Mouse (Mus musculus) hindbrain, embryonic 14.5 days (tissue): ENCODE measurements around the gene Hmcn1. TPM values are rescaled to one million over a fixed set of nuclear protein-coding genes. Genes with fewer than 3 reads are reported as not detected.

Experiments
- ATAC-seq: fragments of 200-750 bp; cut with Nextera tagmentation; 2 replicates; pipeline ENCODE4 v1.8.0; 2017; ENCODE audit warnings: moderate number of reproducible peaks, mild to moderate bottlenecking, moderate TSS enrichment, moderate library complexity; ENCODE audit not compliant: low FRiP score
- DNase-seq: peaks from one replicate; pipeline ENCODE4 v3.0.0-alpha.2; 2015; ENCODE audit warnings: low spot score
- H3K27ac ChIP-seq: fragments of 300-500 bp; sonication (generic); 2 replicates; pipeline ENCODE4 v1.5.1; 2014; ENCODE audit warnings: mild to moderate bottlenecking, moderate library complexity
- H3K27me3 ChIP-seq: fragments of 300-500 bp; sonication (generic); 2 replicates; pipeline ENCODE4 v1.6.1; 2014; ENCODE audit warnings: mild to moderate bottlenecking, low read length, mixed read lengths; ENCODE audit not compliant: control insufficient read depth, insufficient read depth
- H3K36me3 ChIP-seq: fragments of 300-500 bp; sonication (generic); replicated peaks from 2 replicates; pipeline ENCODE4 v1.6.1; 2014; ENCODE audit not compliant: control insufficient read depth, insufficient read depth
- H3K4me1 ChIP-seq: fragments of 300-500 bp; sonication (generic); replicated peaks from 2 replicates; pipeline ENCODE4 v1.6.1; 2014; ENCODE audit warnings: antibody characterized with exemption, low read length, mixed read lengths; ENCODE audit not compliant: control insufficient read depth, insufficient read depth
- H3K4me2 ChIP-seq: fragments of 300-500 bp; sonication (generic); replicated peaks from 2 replicates; pipeline ENCODE4 v1.6.1; 2014; ENCODE audit warnings: mild to moderate bottlenecking, moderate library complexity
- H3K4me3 ChIP-seq: fragments of 300-500 bp; sonication (generic); replicated peaks from 2 replicates; pipeline ENCODE4 v1.5.1; 2014; ENCODE audit warnings: mild to moderate bottlenecking, low read length
- H3K9ac ChIP-seq: fragments of 300-500 bp; sonication (generic); 2 replicates; pipeline ENCODE4 v1.6.1; 2014
- H3K9me3 ChIP-seq: fragments of 300-500 bp; sonication (generic); 2 replicates; pipeline ENCODE4 v1.6.1; 2016; ENCODE audit warnings: low read length; ENCODE audit not compliant: control insufficient read depth
- WGBS: fragments of 180-500 bp; shearing (Covaris S2); extraction: QIAGEN DNeasy Blood & Tissue Kit; methylation state at CpG from one replicate; pipeline ENCODE4 v1.1.7; 2014; 5-methylcytosine and 5-hydroxymethylcytosine counted together
- polyA plus RNA-seq: library from polyadenylated mRNA; unstranded; fragments of >200 nt; fragmentation: Nextera tagmentation; extraction: Ambion mirVana; gene quantifications from 2 replicates; pipeline ENCODE4 v1.2.1, GENCODE M21; 2014

The Hmcn1 gene
- polyA plus RNA-seq, 1 experiment from 2014 or later: 2.2 TPM

GRCm38 (mm10) chr1:150779902-150780301 lies 213.3 kb downstream of the Hmcn1 start:
- Histone ChIP-seq H3K36me3 (no peaks in the 10 kb centered on the region), H3K9me3 (no peaks in the 10 kb centered on the region), H3K4me3 (no peak overlapping the region), H3K4me2 (no peak overlapping the region), H3K9ac (no peak overlapping the region), H3K4me1 (no peaks in the 10 kb centered on the region), H3K27ac (no peak overlapping the region), H3K27me3 (no peaks in the 10 kb centered on the region)
- ATAC-seq (no peak), DNase-seq (no peak)
- WGBS: 44% methylated on average over 2 of the region's 2 CpGs

GRCm38 (mm10) chr1:150776741-150777140 lies 216.5 kb downstream of the Hmcn1 start:
- no peaks in the 10 kb centered on the region for H3K27me3 ChIP-seq
- no peak overlapping the region for H3K4me2 ChIP-seq
- no peak for DNase-seq
- H3K36me3 ChIP-seq: no peaks in the 10 kb centered on the region
- ATAC-seq: no peak
- H3K27ac ChIP-seq: no peak overlapping the region
- no peak overlapping the region for H3K4me3 ChIP-seq
- no peak overlapping the region for H3K9ac ChIP-seq
- H3K4me1 ChIP-seq: no peaks in the 10 kb centered on the region
- H3K9me3 ChIP-seq: no peaks in the 10 kb centered on the region

- Histone ChIP-seq H3K9me3 (no peaks in the 10 kb centered on the region), H3K4me1 (no peaks in the 10 kb centered on the region), H3K27ac (no peak overlapping the region), H3K27me3 (no peaks in the 10 kb centered on the region), H3K36me3 (no peaks in the 10 kb centered on the region), H3K4me3 (no peak overlapping the region), H3K4me2 (no peak overlapping the region), H3K9ac (no peak overlapping the region)
- DNase-seq (no peak), ATAC-seq (no peak)
- 79% methylated on average over 2 of the region's 2 CpGs for WGBS
Observed at GRCm38 (mm10) chr1:150775742-150776141, 217.5 kb downstream of the Hmcn1 start.

- no peaks in the 10 kb centered on the region for H3K9me3 ChIP-seq
- no peaks in the 10 kb centered on the region for H3K27me3 ChIP-seq
- H3K4me3 ChIP-seq: no peak overlapping the region
- H3K9ac ChIP-seq: no peak overlapping the region
- H3K4me1 ChIP-seq: no peaks in the 10 kb centered on the region
- no peak for DNase-seq
- 87% methylated on average over 3 of the region's 3 CpGs for WGBS
- H3K4me2 ChIP-seq: no peak overlapping the region
- H3K36me3 ChIP-seq: no peaks in the 10 kb centered on the region
- no peak for ATAC-seq
- H3K27ac ChIP-seq: no peak overlapping the region
Observed at GRCm38 (mm10) chr1:150772958-150773357, 220.3 kb downstream of the Hmcn1 start.

- Histone ChIP-seq H3K4me1 (no peaks in the 10 kb centered on the region), H3K4me2 (no peak overlapping the region), H3K4me3 (no peak overlapping the region), H3K9me3 (no peaks in the 10 kb centered on the region), H3K27me3 (no peaks in the 10 kb centered on the region), H3K9ac (no peak overlapping the region), H3K27ac (no peak overlapping the region), H3K36me3 (no peaks in the 10 kb centered on the region)
- no peak for DNase-seq
- WGBS: 56% methylated on average over 7 of the region's 7 CpGs
- no peak for ATAC-seq
Observed at GRCm38 (mm10) chr1:150770948-150771521, 222.2 kb downstream of the Hmcn1 start.

- H3K4me1 ChIP-seq: no peaks in the 10 kb centered on the region
- ATAC-seq (no peak), DNase-seq (no peak)
- H3K36me3 ChIP-seq: no peaks in the 10 kb centered on the region
- H3K4me3 ChIP-seq: no peak overlapping the region
- no peak overlapping the region for H3K4me2 ChIP-seq
- 72% methylated on average over 2 of the region's 2 CpGs for WGBS
- no peaks in the 10 kb centered on the region for H3K9me3 ChIP-seq
- no peaks in the 10 kb centered on the region for H3K27me3 ChIP-seq
- no peak overlapping the region for H3K27ac ChIP-seq
- no peak overlapping the region for H3K9ac ChIP-seq
Observed at GRCm38 (mm10) chr1:150769836-150770235, 223.4 kb downstream of the Hmcn1 start.

- H3K9me3 ChIP-seq: no peaks in the 10 kb centered on the region
- no peaks in the 10 kb centered on the region for H3K36me3 ChIP-seq
- H3K4me2 ChIP-seq: no peak overlapping the region
- 91% methylated on average over 4 of the region's 4 CpGs for WGBS
- no peak for DNase-seq
- no peak overlapping the region for H3K9ac ChIP-seq
- H3K4me3 ChIP-seq: no peak overlapping the region
- no peaks in the 10 kb centered on the region for H3K27me3 ChIP-seq
- H3K27ac ChIP-seq: no peak overlapping the region
- H3K4me1 ChIP-seq: no peaks in the 10 kb centered on the region
- no peak for ATAC-seq
Observed at GRCm38 (mm10) chr1:150761678-150762077, 231.6 kb downstream of the Hmcn1 start.

GRCm38 (mm10) chr1:150760801-150761331 lies 232.4 kb downstream of the Hmcn1 start:
- 53% methylated on average over 2 of the region's 2 CpGs for WGBS
- H3K4me1 ChIP-seq: no peaks in the 10 kb centered on the region
- H3K36me3 ChIP-seq: no peaks in the 10 kb centered on the region
- H3K9ac ChIP-seq: no peak overlapping the region
- no peaks in the 10 kb centered on the region for H3K9me3 ChIP-seq
- H3K27me3 ChIP-seq: no peaks in the 10 kb centered on the region
- no peak for DNase-seq
- no peak overlapping the region for H3K27ac ChIP-seq
- H3K4me3 ChIP-seq: no peak overlapping the region
- ATAC-seq: no peak
- no peak overlapping the region for H3K4me2 ChIP-seq

GRCm38 (mm10) chr1:150759476-150760079 lies 233.7 kb downstream of the Hmcn1 start:
- no peaks in the 10 kb centered on the region for H3K27me3 ChIP-seq
- no peak overlapping the region for H3K4me3 ChIP-seq
- no peak overlapping the region for H3K9ac ChIP-seq
- ATAC-seq: no peak
- H3K4me1 ChIP-seq: no peaks in the 10 kb centered on the region
- H3K9me3 ChIP-seq: no peaks in the 10 kb centered on the region
- no peaks in the 10 kb centered on the region for H3K36me3 ChIP-seq
- 71% methylated on average over 2 of the region's 2 CpGs for WGBS
- H3K4me2 ChIP-seq: no peak overlapping the region
- DNase-seq: no peak
- H3K27ac ChIP-seq: no peak overlapping the region
